Comparison of ENCODE assay signal across 30 mouse cellular contexts in genomic region chr17:91286875-91287274, GRCm38 (mm10).
"Had no signal": no experiment of that assay in that cellular context is flagged by ENCODE, and none has a peak within 500 bp of the region (broad histone marks: within the 10 kb centered on the region; RNA-seq: fewer than 3 reads in every experiment).

No protein-coding gene starts in this region.

- DNase-seq: heart, postnatal 10 days; heart, postnatal 14 days; heart, postnatal 36 days; heart, postnatal 4 days; kidney, adult 11 months; kidney, adult 18-20 months; kidney, adult 2 months; kidney, adult 8-10 months; kidney, adult 9 months; kidney, postnatal 10 days; kidney, postnatal 14 days; kidney, postnatal 25 days; kidney, postnatal 36 days; kidney, postnatal 4 days; layer of hippocampus, adult 9-11 months; layer of hippocampus, postnatal 36 days had no signal

- H3K4me1 ChIP-seq: heart, embryonic 12.5 days; heart, embryonic 13.5 days; heart, embryonic 15.5 days; hindbrain, embryonic 10.5 days; hindbrain, embryonic 12.5 days; hindbrain, embryonic 13.5 days; hindbrain, embryonic 15.5 days; intestine, embryonic 15.5 days; kidney, embryonic 15.5 days had no signal

- H3K4me3 ChIP-seq: heart, embryonic 12.5 days; heart, embryonic 13.5 days; heart, embryonic 15.5 days; hindbrain, embryonic 10.5 days; hindbrain, embryonic 12.5 days; hindbrain, embryonic 13.5 days; hindbrain, embryonic 15.5 days; intestine, embryonic 15.5 days; kidney, embryonic 15.5 days; layer of hippocampus, adult 2 months; left cerebral cortex, adult 2 months had no signal

- H3K27ac ChIP-seq: heart, embryonic 13.5 days; heart, embryonic 15.5 days; hindbrain, embryonic 10.5 days; hindbrain, embryonic 12.5 days; hindbrain, embryonic 13.5 days; hindbrain, embryonic 14.5 days; hindbrain, embryonic 15.5 days; hindbrain, postnatal 0 days; intestine, embryonic 15.5 days; kidney, embryonic 15.5 days; kidney, postnatal 0 days; layer of hippocampus, adult 2 months; left cerebral cortex, adult 2 months had no signal

- H3K9me3 ChIP-seq: heart, embryonic 12.5 days; heart, embryonic 13.5 days; heart, embryonic 15.5 days; hindbrain, embryonic 10.5 days; hindbrain, embryonic 12.5 days; hindbrain, embryonic 13.5 days; hindbrain, embryonic 15.5 days; intestine, embryonic 15.5 days; kidney, embryonic 15.5 days had no signal

- H3K27me3 ChIP-seq: heart, embryonic 12.5 days; heart, embryonic 13.5 days; heart, embryonic 15.5 days; hindbrain, embryonic 12.5 days; hindbrain, embryonic 13.5 days; hindbrain, embryonic 15.5 days; intestine, embryonic 15.5 days; kidney, embryonic 15.5 days had no signal

- H3K9ac ChIP-seq: heart, embryonic 12.5 days; heart, embryonic 13.5 days; heart, embryonic 15.5 days; hindbrain, embryonic 12.5 days; hindbrain, embryonic 13.5 days; hindbrain, embryonic 14.5 days; hindbrain, embryonic 15.5 days; intestine, embryonic 15.5 days; kidney, embryonic 15.5 days had no signal

- H3K36me3 ChIP-seq: heart, embryonic 12.5 days; heart, embryonic 13.5 days; heart, embryonic 15.5 days; hindbrain, embryonic 10.5 days; hindbrain, embryonic 12.5 days; hindbrain, embryonic 13.5 days; hindbrain, embryonic 15.5 days; intestine, embryonic 15.5 days; kidney, embryonic 15.5 days had no signal
